Mouse (Mus musculus): ENCODE measurements around the gene Plod1.

DNA sequence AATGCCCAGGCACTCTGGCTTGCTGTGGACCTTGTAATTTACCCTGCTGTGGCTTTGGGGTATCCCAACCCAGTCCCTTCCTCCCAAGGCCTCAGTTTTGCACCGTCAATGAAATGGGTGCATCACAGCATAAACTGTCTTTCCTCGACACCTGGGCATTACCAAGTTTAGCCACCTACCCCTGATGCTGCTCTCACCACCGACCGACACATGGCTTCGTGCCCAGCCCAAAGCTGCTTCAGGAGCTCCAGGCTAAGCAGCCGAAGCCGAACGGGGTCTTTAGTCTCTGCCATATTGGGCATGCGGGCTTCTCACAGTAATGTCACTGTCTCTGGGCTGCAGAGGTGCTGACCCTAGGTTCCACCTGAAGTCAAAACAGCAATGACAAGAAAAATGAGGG is 70.5 kb downstream of the Plod1 start:
- TF ChIP-seq CTCF (IDR thresholded peaks at IDR 0.05; ENCODE audit: borderline replicate concordance, insufficient read depth, low read depth, low read length), result no peak
- TF ChIP-seq POLR2A (IDR thresholded peaks at IDR 0.05; ENCODE audit: borderline replicate concordance, insufficient read depth, low read length), result no peak
